Mouse (Mus musculus) olfactory bulb, adult 2 months (tissue): ENCODE results near the gene Cobl.

Experiments used
- CTCF ChIP-seq: fragments of 200-500 bp; IDR thresholded peaks from 2 replicates; pipeline ENCODE4 v1.5.1; 2012; ENCODE audit warnings: low read depth, mild to moderate bottlenecking, low read length, moderate library complexity; ENCODE audit not compliant: insufficient read depth
- POLR2A ChIP-seq: fragments of 200-500 bp; IDR thresholded peaks from 2 replicates; pipeline ENCODE4 v1.6.1; 2012; ENCODE audit warnings: mild to moderate bottlenecking, low read depth, low read length, moderate library complexity; ENCODE audit not compliant: insufficient read depth

GRCm38 (mm10) chr11:12381096-12381495 is 83.7 kb downstream of the Cobl start:
- TF ChIP-seq POLR2A, result no peak
- TF ChIP-seq CTCF, result no peak
